Mouse (Mus musculus): ENCODE data around the gene Fgf8.

- TF ChIP-seq CTCF (IDR thresholded peaks at IDR 0.05; ENCODE audit: low read depth, low read length), result no peak
- no peak for TF ChIP-seq POLR2A (IDR thresholded peaks at IDR 0.05; ENCODE audit: extremely low read depth, insufficient read depth, low read length)
Measured at GRCm38 (mm10) chr19:45718286-45718685, 24.4 kb downstream of the Fgf8 start.

All from liver, adult 2 months (tissue).